Mouse (Mus musculus) kidney, postnatal 36 days (tissue): ENCODE measurements around the gene Nfrkb.

Experiments
- DNase-seq, 2 experiments: peaks; one replicate each; pipeline ENCODE4 v3.0.0; 2021 to 2022; ENCODE audit warnings: mixed read lengths in 2 of 2

Nfrkb gene

GRCm38 (mm10) chr9:31428971-31429370 is 43.0 kb downstream of the Nfrkb start:
- peak; percentile 19 to 31 for DNase-seq

DNA sequence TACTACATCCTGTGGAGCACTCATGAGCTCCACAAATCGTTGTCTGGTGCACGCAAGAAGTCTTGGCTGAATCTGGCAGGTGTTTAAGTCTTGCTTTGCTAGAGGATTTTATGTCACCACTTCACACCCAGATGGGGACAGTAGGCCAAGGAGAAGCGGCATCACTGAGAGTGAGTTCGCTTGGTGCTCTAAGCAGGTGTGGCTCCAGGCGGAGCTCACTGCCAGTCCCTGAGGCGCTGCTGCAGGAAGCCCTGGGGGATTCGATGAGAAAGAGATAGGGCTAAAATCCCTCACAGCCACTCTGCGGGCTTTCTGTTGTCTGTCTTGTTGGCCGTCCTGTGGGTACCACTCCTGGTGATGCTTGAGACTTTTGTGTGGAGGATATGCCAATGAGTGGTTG is 44.0 kb downstream of the Nfrkb start:
- DNase-seq: no peak

- DNase-seq: no peak
These were observed 45.8 kb downstream of the Nfrkb start for GRCm38 (mm10) chr9:31431751-31432150.

GRCm38 (mm10) chr9:31432336-31432975 is 46.5 kb downstream of the Nfrkb start:
- peak; percentile 43 to 51 for DNase-seq

DNA sequence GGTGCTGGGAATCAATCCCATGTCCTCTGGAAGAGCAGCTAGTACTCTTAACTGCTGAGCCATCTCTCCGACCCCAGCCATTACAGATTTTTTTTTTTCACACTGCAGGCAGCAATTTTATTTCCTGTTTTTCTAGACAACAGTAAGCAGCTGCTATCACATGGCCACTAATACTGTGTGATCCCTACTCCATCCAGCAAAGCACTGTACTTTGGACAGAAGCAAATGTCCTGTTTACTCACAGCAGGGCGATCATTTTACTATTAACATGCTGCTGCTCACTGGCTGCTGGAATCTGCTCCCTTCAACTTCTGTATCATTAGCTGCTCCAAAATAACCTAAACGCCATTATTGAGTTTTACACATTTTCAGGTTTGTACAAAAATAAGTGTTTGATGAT is 47.4 kb downstream of the Nfrkb start:
- DNase-seq: no peak

GRCm38 (mm10) chr9:31435415-31435814 is 49.4 kb downstream of the Nfrkb start:
- DNase-seq: no peak

DNA sequence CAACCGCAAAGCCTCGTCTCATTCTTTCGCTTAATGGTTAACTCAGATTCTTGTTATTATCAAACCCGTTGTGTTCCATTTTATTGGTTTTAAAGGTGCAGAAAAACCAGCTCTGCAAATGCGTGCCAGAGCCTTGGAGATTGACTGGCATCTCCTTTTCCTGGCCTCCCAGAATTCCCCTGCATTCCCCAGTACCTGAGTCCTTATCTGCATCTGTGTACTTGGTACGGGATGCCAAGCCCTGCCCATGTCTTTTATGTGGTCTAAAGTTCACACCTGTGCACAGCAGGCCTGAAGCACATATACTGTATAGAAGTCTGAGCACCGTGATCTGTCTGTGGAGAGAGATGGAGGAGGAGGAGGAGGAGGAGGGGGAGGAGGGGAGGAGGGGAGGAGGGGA is 51.9 kb downstream of the Nfrkb start:
- DNase-seq: peak; percentile 51 to 52

DNA sequence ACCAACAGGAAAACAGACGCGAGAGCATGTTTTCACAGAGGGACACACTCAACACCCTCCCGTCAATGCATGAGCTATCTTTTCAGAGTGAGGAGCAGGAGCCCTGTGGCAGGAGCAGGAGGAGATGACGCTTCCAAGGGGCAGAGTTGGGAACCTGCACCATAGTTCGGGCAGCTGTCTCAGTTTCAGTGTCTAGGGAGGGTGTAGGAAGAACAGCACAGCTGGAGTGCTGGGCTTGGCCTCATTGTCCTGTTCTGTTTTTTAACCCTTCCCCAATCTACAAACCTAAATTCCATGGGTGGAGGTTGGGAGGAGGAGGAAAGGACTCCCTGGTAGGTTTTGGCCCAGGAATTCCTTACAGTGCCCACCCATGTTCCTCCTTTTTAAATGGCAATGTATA is 52.8 kb downstream of the Nfrkb start:
- no peak for DNase-seq

- no peak for DNase-seq
These were observed 53.3 kb downstream of the Nfrkb start for GRCm38 (mm10) chr9:31439341-31439740.

- no peak for DNase-seq
These were observed 54.4 kb downstream of the Nfrkb start for GRCm38 (mm10) chr9:31440366-31440765.

GRCm38 (mm10) chr9:31441487-31441886 is 55.5 kb downstream of the Nfrkb start:
- no peak for DNase-seq

DNA sequence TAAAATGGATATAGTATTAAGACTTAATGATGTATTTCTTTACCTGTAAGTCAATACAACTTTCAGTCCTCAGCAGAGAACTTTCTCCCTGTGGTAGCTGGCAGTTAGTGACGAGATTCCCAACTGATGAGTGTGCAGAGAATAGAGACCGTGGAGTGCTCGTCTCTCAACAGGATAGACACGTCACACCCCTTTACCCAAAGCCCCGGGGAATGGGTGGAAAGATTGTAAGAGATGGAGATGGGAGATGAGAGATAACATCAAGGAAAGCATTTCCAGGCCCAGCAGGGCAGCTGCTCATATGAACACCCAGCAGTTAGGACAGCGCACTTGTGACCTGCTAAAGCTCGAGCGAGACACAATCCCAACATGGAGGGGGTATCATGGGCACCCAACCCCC is 58.2 kb downstream of the Nfrkb start:
- DNase-seq: no peak

DNA sequence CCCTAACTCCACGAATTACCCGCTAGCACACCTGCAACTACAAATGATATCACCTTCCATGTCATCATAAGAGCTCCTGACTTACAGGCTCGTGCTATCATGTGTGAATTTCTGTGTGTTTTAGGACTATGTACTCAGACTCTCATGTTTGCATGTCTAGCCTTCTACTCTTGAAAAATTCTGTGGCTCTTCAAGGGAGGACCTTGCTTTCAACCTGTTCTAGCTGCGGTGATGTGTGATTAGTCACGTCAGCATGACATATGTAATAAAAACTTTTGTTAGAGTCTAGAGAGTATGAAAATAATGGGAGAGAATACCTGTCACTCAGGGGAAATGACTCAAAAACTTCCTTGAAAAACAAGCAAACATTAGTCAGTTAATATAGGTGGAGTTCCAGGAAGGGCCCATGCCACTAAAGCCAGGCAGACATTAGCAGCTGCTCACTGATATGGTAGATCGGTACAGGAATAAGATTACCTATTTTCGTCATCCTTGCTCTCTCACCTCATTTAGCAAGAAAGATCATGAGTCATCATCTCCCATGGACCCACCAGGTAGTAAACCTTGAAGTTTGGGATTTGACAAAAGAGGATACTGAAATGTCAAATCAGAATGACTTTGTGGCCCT is 63.3 kb downstream of the Nfrkb start:
- DNase-seq: no peak

DNA sequence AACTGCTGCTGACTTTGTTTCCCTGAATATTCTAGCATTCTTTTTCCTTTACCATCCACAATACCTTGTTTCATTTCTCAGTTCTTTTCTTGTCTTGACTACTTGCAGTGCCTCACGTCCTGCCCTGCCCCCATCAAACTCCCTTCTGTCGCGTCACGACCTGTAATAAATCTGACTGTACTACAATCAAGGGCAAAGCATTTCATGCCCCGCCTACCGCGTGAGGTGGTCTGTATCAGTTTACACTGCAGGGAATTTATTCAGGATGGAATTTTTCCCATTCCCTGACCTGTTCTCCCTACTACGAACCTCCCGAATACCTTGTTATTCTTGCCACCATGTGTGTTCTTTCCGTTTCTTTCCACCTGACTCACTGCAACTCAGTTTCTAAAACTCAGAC is 66.2 kb downstream of the Nfrkb start:
- DNase-seq: no peak

DNA sequence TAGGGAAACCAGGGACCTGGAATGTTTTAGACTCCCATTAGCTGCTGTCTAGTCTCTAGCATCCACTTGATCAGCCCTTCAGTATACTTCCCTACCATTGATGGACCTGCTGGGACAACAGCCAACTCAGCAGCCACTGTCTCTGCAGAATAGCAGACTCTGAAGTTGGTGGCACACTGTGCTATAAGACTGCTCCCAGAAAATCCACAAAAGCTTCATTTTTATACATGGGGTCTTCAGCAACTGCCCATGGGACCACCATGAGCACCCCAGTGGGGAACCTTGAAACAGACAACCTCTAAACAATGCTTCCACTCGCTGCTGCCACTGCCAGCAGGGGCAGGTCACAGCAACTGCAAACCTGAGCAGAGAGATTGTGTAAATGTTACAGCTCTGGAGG is 68.4 kb downstream of the Nfrkb start:
- no peak for DNase-seq

GRCm38 (mm10) chr9:31463190-31463589 is 77.2 kb downstream of the Nfrkb start:
- no peak for DNase-seq

- peak; percentile 30 to 64 for DNase-seq
These were observed 77.9 kb downstream of the Nfrkb start, which contains the start of gene Tmem45b for GRCm38 (mm10) chr9:31463692-31464474. TSS of gene Tmem45b (minus strand) at chr9:31464462.
